Mouse (Mus musculus) MEL (cell line): ENCODE measurements around the gene Diaph2. TPM values are rescaled to one million over a fixed set of nuclear protein-coding genes. Genes with fewer than 3 reads are reported as not detected.

Experiments
- DNase-seq: peaks from one replicate; pipeline ENCODE4 v3.0.0; 2011; ENCODE audit warnings: low read depth, low spot score
- H3K27ac ChIP-seq: 2 replicates; pipeline ENCODE4 v1.5.1; 2012; ENCODE audit warnings: low read depth, mild to moderate bottlenecking, control low read depth, low read length, moderate library complexity; ENCODE audit not compliant: control insufficient read depth
- H3K27me3 ChIP-seq, 2 experiments: fragments of 150-350 bp in 1 of 2; sonication (generic) in 1 of 2; 2 replicates each; pipeline ENCODE4 v1.6.1; 2012; ENCODE audit warnings: low read length in 2 of 2, mild to moderate bottlenecking in 2 of 2, improper control_type of control experiment in 1 of 2, moderate library complexity in 1 of 2; ENCODE audit not compliant: insufficient read depth in 2 of 2, control insufficient read depth in 1 of 2
- H3K36me3 ChIP-seq, 2 experiments: 2 replicates each; pipeline ENCODE4 v1.6.1; 2012 to 2014; ENCODE audit warnings: low read length in 2 of 2, improper control_type of control experiment in 1 of 2, inconsistent platforms in 1 of 2, mild to moderate bottlenecking in 1 of 2; ENCODE audit not compliant: insufficient read depth in 2 of 2, control insufficient read depth in 1 of 2
- H3K4me1 ChIP-seq, 2 experiments: fragments of 150-350 bp in 1 of 2; sonication (generic) in 1 of 2; 2 replicates each; pipeline ENCODE4 v1.6.1; 2012; ENCODE audit warnings: low read length in 2 of 2, improper control_type of control experiment in 1 of 2, mild to moderate bottlenecking in 1 of 2; ENCODE audit not compliant: insufficient read depth in 2 of 2, control insufficient read depth in 1 of 2
- H3K4me3 ChIP-seq, 2 experiments: fragments of 150-350 bp in 1 of 2; sonication (generic) in 1 of 2; 2 replicates each; pipeline ENCODE4 v1.5.1; 2012; ENCODE audit warnings: low read depth in 2 of 2, low read length in 2 of 2, mild to moderate bottlenecking in 2 of 2, moderate library complexity in 2 of 2, control low read depth in 1 of 2, improper control_type of control experiment in 1 of 2; ENCODE audit not compliant: control insufficient read depth in 1 of 2, insufficient read depth in 1 of 2
- H3K79me2 ChIP-seq: 2 replicates; pipeline ENCODE4 v1.6.1; 2012; ENCODE audit warnings: mild to moderate bottlenecking, low read length, moderate library complexity; ENCODE audit not compliant: control insufficient read depth, poor library complexity, insufficient read depth
- H3K9ac ChIP-seq: 2 replicates; pipeline ENCODE4 v1.6.1; 2012; ENCODE audit warnings: low read depth, mild to moderate bottlenecking, control low read depth, low read length, moderate library complexity; ENCODE audit not compliant: control insufficient read depth, poor library complexity, severe bottlenecking
- H3K9me3 ChIP-seq: fragments of 150-350 bp; sonication (generic); replicated peaks from 2 replicates; pipeline ENCODE4 v1.6.1; 2012; ENCODE audit warnings: mild to moderate bottlenecking, low read length, improper control_type of control experiment, moderate library complexity; ENCODE audit not compliant: insufficient read depth
- CHD1 ChIP-seq: IDR thresholded peaks from 2 replicates; pipeline ENCODE4 v1.6.1; 2012; ENCODE audit warnings: low read depth, mild to moderate bottlenecking, inconsistent platforms, low read length, improper control_type of control experiment
- CTCF ChIP-seq, 3 experiments: IDR thresholded peaks in 2 of 3; conservative IDR thresholded peaks in 1 of 3; 2 replicates each; pipeline ENCODE4 v1.5.1; 2011 to 2012; ENCODE audit warnings: low read length in 3 of 3, low read depth in 2 of 3, mild to moderate bottlenecking in 2 of 3, improper control_type of control experiment in 1 of 3, inconsistent platforms in 1 of 3, mixed read lengths in 1 of 3, moderate library complexity in 1 of 3; ENCODE audit not compliant: control insufficient read depth in 1 of 3, insufficient read depth in 1 of 3, poor library complexity in 1 of 3, severe bottlenecking in 1 of 3
- GATA1 ChIP-seq: IDR thresholded peaks from 2 replicates; pipeline ENCODE4 v1.6.1; 2011; ENCODE audit warnings: low read depth, low read length, improper control_type of control experiment
- MAX ChIP-seq: IDR thresholded peaks from 2 replicates; pipeline ENCODE4 v1.6.1; 2011; ENCODE audit warnings: low read length, improper control_type of control experiment
- MEF2A ChIP-seq: IDR thresholded peaks from 2 replicates; pipeline ENCODE4 v1.6.1; 2014; ENCODE audit warnings: low read depth, mild to moderate bottlenecking, inconsistent platforms, low read length, improper control_type of control experiment; ENCODE audit not compliant: poor library complexity, insufficient replicate concordance, severe bottlenecking; ENCODE audit errors: extremely low read depth
- MYC ChIP-seq: IDR thresholded peaks from 2 replicates; pipeline ENCODE4 v1.6.1; 2011; ENCODE audit warnings: low read depth, mild to moderate bottlenecking, low read length, improper control_type of control experiment, moderate library complexity
- RAD21 ChIP-seq: IDR thresholded peaks from 2 replicates; pipeline ENCODE4 v1.6.1; 2011; ENCODE audit warnings: mild to moderate bottlenecking, low read depth, low read length, improper control_type of control experiment
- RCOR1 ChIP-seq: IDR thresholded peaks from 2 replicates; pipeline ENCODE4 v1.6.1; 2012; ENCODE audit warnings: low read depth, mild to moderate bottlenecking, inconsistent platforms, low read length, improper control_type of control experiment
- SIN3A ChIP-seq: IDR thresholded peaks from 2 replicates; pipeline ENCODE4 v1.6.1; 2012; ENCODE audit warnings: low read length, improper control_type of control experiment, inconsistent platforms
- SMC3 ChIP-seq: IDR thresholded peaks from 2 replicates; pipeline ENCODE4 v1.6.1; 2011; ENCODE audit warnings: low read depth, low read length, improper control_type of control experiment
- UBTF ChIP-seq: IDR thresholded peaks from 2 replicates; pipeline ENCODE4 v1.6.1; 2012; ENCODE audit warnings: low read depth, mild to moderate bottlenecking, inconsistent platforms, low read length, improper control_type of control experiment, moderate library complexity, borderline replicate concordance; ENCODE audit not compliant: insufficient read depth
- USF1 ChIP-seq: IDR thresholded peaks from 2 replicates; pipeline ENCODE4 v1.6.1; 2014; ENCODE audit warnings: low read depth, mild to moderate bottlenecking, inconsistent platforms, low read length, improper control_type of control experiment, moderate library complexity
- ZC3H11A ChIP-seq: IDR thresholded peaks from 2 replicates; pipeline ENCODE4 v1.6.1; 2012; ENCODE audit warnings: low read depth, mild to moderate bottlenecking, inconsistent platforms, low read length, improper control_type of control experiment
- polyA plus RNA-seq, 2 experiments: library from polyadenylated mRNA; stranded (reverse) in 1 of 2; unstranded in 1 of 2; fragments of >175 nt in 1 of 2; fragments of >200 nt in 1 of 2; gene quantifications; 2 replicates each; pipeline versions ENCODE4 v1.2.1 to v1.2.4; 2012; ENCODE audit warnings: low replicate concordance in 2 of 2, low read depth in 1 of 2; ENCODE audit not compliant: insufficient read length in 2 of 2, insufficient read depth in 1 of 2, missing spikeins in 1 of 2
- total RNA-seq: library from RNA; depleted of rRNA; stranded (reverse); fragments of 300-350 nt; gene quantifications from 2 replicates; pipeline ENCODE4 v1.2.3, GENCODE M21; 2012

The Diaph2 gene
- total and polyA plus RNA-seq, 3 experiments, result 0.03 TPM; not detected in 2

DNA sequence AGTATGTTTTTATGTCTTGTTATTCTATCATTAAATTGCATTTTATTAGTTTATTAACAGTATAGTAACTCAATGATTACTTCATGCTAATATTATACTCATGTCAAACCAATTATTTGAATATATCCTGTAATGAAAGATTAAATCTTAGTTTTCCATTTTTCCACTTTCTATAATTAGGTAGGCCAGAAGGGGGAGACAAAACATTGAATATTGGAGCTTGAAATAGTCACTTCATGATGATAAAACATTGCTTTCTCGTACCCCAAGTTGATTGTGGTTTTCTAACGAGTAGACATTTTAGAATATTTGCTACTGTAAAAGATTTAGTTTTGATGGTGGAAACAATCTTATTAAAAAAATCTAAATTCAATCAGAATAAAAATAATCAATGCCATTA is 82.4 kb downstream of the Diaph2 start:
- Histone ChIP-seq H3K9me3 (no peaks in the 10 kb centered on the region), H3K27ac (no peak overlapping the region), H3K79me2 (no peaks in the 10 kb centered on the region), H3K9ac (no peak overlapping the region), H3K27me3 (no peaks in the 10 kb centered on the region), H3K36me3 (no peaks in the 10 kb centered on the region; a peak in 1 of 4 replicates), H3K4me3 (no peak overlapping the region), H3K4me1 (0 out of 4 replicates have a peak, but pooled peaks cover 0 to 2% of the 10 kb centered on the region in 2 experiments)
- DNase-seq, result peak; percentile 64
- peak; percentile 3 to 86 (median 23); a peak in 3 of 6 replicates for TF ChIP-seq CTCF (IDR thresholded peaks at IDR 0.05 in 2 of 3, conservative IDR thresholded peaks at IDR 0.05 in 1 of 3; ENCODE audit: control insufficient read depth in 1 of 3, insufficient read depth in 1 of 3, low read depth in 2 of 3, low read length in 3 of 3, poor library complexity in 1 of 3, severe bottlenecking in 1 of 3)
- TF ChIP-seq ZC3H11A, result peak; percentile 94
- TF ChIP-seq MAX, result no peak
- peak; percentile 36; the same call in 1 of the 2 replicates for TF ChIP-seq MYC
- TF ChIP-seq GATA1, result peak; percentile 65; the same call in 1 of the 2 replicates
- TF ChIP-seq USF1, result no peak
- peak; percentile 32; the same call in 1 of the 2 replicates for TF ChIP-seq MEF2A
- TF ChIP-seq SMC3, result peak; percentile 93
- peak; percentile 20; the same call in 1 of the 2 replicates for TF ChIP-seq RCOR1
- TF ChIP-seq CHD1, result no peak
- no peak for TF ChIP-seq UBTF

DNA sequence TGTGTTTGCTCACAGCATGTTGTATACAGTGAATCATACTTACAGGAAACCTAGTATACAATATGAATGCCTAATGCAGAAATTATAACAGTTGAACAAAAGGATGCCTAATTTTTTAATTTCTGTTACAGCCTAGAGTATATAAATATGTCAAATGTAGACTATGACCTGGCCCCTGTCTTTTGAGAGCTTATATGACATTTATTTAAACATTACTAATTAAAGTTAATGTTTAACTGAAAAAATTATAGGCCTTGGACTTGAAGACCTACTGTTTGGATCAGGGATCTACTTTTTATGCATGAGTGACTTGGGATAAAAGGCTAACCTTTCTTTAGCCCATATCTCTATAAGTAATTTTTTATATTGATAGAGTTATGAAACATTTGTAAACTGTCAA is 84.3 kb downstream of the Diaph2 start:
- no peaks in the 10 kb centered on the region for H3K27me3 ChIP-seq
- TF ChIP-seq SIN3A, result no peak
- TF ChIP-seq RCOR1, result no peak
- TF ChIP-seq, all 39 proteins: peak for 0
- Histone ChIP-seq H3K4me1 (0 out of 4 replicates have a peak, but pooled peaks cover 0 to 2% of the 10 kb centered on the region in 2 experiments), H3K79me2 (no peaks in the 10 kb centered on the region), H3K36me3 (no peaks in the 10 kb centered on the region; a peak in 1 of 4 replicates), H3K9ac (no peak overlapping the region), H3K9me3 (no peaks in the 10 kb centered on the region), H3K27ac (no peak overlapping the region), H3K4me3 (no peak overlapping the region)
- DNase-seq, result no peak

DNA sequence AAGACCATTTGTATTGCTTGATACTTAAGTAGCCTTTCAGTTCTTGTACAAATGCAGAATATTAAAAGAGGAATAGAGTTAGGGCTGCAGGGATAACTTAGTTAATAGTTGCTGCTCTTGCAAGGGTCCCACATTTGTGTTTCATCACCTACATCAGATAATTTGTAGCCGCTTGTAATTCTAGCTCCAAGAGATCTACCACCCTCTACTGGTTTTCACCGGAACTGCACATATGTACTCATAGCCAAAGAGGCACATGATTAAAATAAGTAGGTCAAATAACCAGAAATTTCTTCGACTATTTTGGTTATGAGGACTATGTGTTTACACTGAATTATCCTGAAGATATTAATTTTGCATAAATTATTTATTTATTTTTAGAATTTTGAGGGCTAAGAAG is 134.9 kb downstream of the Diaph2 start:
- H3K79me2 ChIP-seq, result no peaks in the 10 kb centered on the region
- H3K36me3 ChIP-seq, result no peaks in the 10 kb centered on the region
- H3K27ac ChIP-seq, result no peak overlapping the region
- no peak overlapping the region; the same call in 1 of the 2 replicates for H3K9ac ChIP-seq
- no peak overlapping the region for H3K4me3 ChIP-seq
- no peaks in the 10 kb centered on the region for H3K9me3 ChIP-seq
- no peaks in the 10 kb centered on the region for H3K4me1 ChIP-seq
- H3K27me3 ChIP-seq, result no peaks in the 10 kb centered on the region
- peak; percentile 92 for DNase-seq
- peak; percentile 38 to 96 (median 94); a peak in 5 of 6 replicates for TF ChIP-seq CTCF (IDR thresholded peaks at IDR 0.05 in 2 of 3, conservative IDR thresholded peaks at IDR 0.05 in 1 of 3; ENCODE audit: control insufficient read depth in 1 of 3, insufficient read depth in 1 of 3, low read depth in 2 of 3, low read length in 3 of 3, poor library complexity in 1 of 3, severe bottlenecking in 1 of 3)
- no peak for TF ChIP-seq CHD1
- peak; percentile 80 for TF ChIP-seq GATA1
- TF ChIP-seq SIN3A, result no peak
- peak; percentile 57; the same call in 1 of the 2 replicates for TF ChIP-seq USF1
- peak; percentile 98 for TF ChIP-seq RAD21
- TF ChIP-seq SMC3, result peak; percentile 97
- TF ChIP-seq ZC3H11A, result peak; percentile 90
- TF ChIP-seq, all 39 proteins: peak for 6
